Mouse (Mus musculus) spleen, adult 2 months (tissue): ENCODE data around the gene Col1a2. TPM values are rescaled to one million over a fixed set of nuclear protein-coding genes. Genes with fewer than 3 reads are reported as not detected.

Experiments
- DNase-seq, 2 experiments: peaks; one replicate each; pipeline versions ENCODE4 v3.0.0 to v3.0.0-alpha.2; 2012 to 2021; ENCODE audit warnings: low spot score in 2 of 2, low read depth in 1 of 2
- H3K27ac ChIP-seq: fragments of 200-500 bp; 2 replicates; pipeline ENCODE4 v1.5.1; 2012; ENCODE audit warnings: low read length, inconsistent platforms; ENCODE audit not compliant: insufficient read depth
- H3K27me3 ChIP-seq: fragments of 200-500 bp; 2 replicates; pipeline ENCODE4 v1.6.1; 2012; ENCODE audit warnings: mild to moderate bottlenecking, moderate library complexity, low read length, inconsistent platforms; ENCODE audit not compliant: control insufficient read depth, insufficient read depth
- H3K36me3 ChIP-seq: fragments of 200-500 bp; 2 replicates; pipeline ENCODE4 v1.6.1; 2012; ENCODE audit warnings: mild to moderate bottlenecking, low read length, inconsistent platforms; ENCODE audit not compliant: control insufficient read depth, insufficient read depth
- H3K4me1 ChIP-seq: fragments of 200-500 bp; 2 replicates; pipeline ENCODE4 v1.6.1; 2011; ENCODE audit warnings: inconsistent platforms; ENCODE audit not compliant: control insufficient read depth, insufficient read depth, insufficient read length
- H3K4me3 ChIP-seq: fragments of 200-500 bp; 2 replicates; pipeline ENCODE4 v1.5.1; 2011; ENCODE audit warnings: mild to moderate bottlenecking, inconsistent platforms; ENCODE audit not compliant: insufficient read depth, insufficient read length; ENCODE audit errors: extremely low read depth
- CTCF ChIP-seq: fragments of 200-500 bp; IDR thresholded peaks from 2 replicates; pipeline ENCODE4 v1.5.1; 2011; ENCODE audit warnings: mild to moderate bottlenecking, inconsistent platforms; ENCODE audit not compliant: insufficient read depth, insufficient read length, insufficient replicate concordance; ENCODE audit errors: extremely low read depth
- POLR2A ChIP-seq: fragments of 200-500 bp; IDR thresholded peaks from 2 replicates; pipeline ENCODE4 v1.6.1; 2011; ENCODE audit warnings: low read depth, low read length, inconsistent platforms
- WGBS: fragments of 180-500 bp; shearing (Covaris S2); methylation state at CpG from one replicate; pipeline ENCODE4 v1.1.7; 2018; 5-methylcytosine and 5-hydroxymethylcytosine counted together
- polyA plus RNA-seq: library from polyadenylated mRNA; depleted of rRNA; stranded (reverse); fragments of >200 nt; gene quantifications from 2 replicates; pipeline ENCODE4 v1.2.3, GENCODE M21; 2012; rRNA removed

Gene Col1a2
- polyA plus RNA-seq, 1 experiment: 54.0 TPM

DNA sequence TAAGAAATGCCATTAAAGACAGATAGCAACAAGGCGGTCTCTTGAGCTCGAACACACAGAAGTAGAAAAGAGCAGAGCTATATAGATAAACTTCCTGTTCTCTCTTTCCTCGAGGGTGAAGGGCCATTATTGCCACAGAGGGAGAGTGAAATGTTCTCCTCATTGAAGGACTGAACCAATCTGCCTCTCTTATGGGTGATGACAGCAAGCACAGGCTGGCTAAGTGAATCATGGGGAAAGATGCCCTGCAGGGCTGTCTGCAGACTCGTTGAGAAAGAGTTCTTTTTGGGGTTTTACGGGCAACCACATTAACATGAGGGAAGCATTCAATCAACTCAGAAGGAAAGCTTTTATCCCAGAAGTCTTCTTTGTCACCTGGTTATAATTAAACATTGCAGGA is 75.0 kb downstream of the Col1a2 start:
- Histone ChIP-seq H3K4me1 (no peaks in the 10 kb centered on the region), H3K36me3 (no peaks in the 10 kb centered on the region), H3K4me3 (no peak overlapping the region), H3K27me3 (no peaks in the 10 kb centered on the region), H3K27ac (no peak overlapping the region)
- no peak for DNase-seq
- TF ChIP-seq POLR2A (no peak), CTCF (no peak)
- WGBS: 59% methylated on average over 5 of the region's 5 CpGs

DNA sequence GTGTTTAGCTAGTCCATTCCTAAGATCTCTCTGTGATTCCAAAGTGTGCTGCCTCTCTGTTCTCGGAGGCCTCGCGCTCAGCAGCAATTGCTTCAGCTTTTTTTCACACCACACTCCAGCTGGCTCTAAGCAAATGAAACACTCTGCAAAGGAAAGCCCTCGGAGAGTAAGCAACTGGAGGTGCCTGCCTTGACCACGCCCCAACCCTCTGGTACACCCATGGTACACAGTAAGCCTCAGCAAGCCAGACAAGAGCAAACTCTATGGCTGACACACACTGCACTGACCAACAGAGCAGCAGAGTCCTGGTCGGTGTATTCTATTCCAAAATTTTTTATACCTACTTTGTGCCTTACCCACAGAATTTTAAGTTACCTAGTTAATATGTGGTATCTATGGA is 78.9 kb downstream of the Col1a2 start:
- H3K36me3 ChIP-seq: no peaks in the 10 kb centered on the region
- no peaks in the 10 kb centered on the region for H3K27me3 ChIP-seq

DNA sequence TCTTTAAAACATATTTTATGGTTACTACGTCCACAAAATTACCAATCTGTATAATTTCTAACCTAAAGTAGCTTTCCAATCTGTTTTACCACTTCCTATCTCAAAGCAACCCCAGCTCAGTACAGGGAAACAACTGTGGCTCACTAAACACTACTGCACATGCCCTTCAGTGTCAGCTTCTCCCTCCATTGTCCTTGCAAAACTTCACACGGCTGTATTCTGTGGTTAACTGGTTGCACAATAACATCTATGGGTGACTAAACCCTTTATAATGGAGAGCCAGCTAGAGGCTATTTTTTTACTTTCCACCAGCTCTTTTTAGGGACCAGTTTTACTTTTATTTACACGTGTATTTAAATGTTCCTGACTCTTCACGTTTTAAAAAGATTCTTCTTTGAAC is 83.3 kb downstream of the Col1a2 start:
- TF ChIP-seq CTCF (no peak), POLR2A (no peak)
- H3K4me3 ChIP-seq: no peak overlapping the region
- H3K36me3 ChIP-seq: no peaks in the 10 kb centered on the region
- no peaks in the 10 kb centered on the region for H3K27me3 ChIP-seq
- 52% methylated on average over 4 of the region's 4 CpGs for WGBS
- DNase-seq: no peak
- H3K27ac ChIP-seq: no peak overlapping the region
- peaks cover 3% of the 10 kb centered on the region for H3K4me1 ChIP-seq

More for the DNA sequence above, 78.9 kb downstream of the Col1a2 start:
- TF ChIP-seq POLR2A (no peak), CTCF (no peak)
- WGBS: 82% methylated on average over 6 of the region's 6 CpGs
- Histone ChIP-seq H3K27ac (no peak overlapping the region), H3K4me3 (no peak overlapping the region), H3K4me1 (no peaks in the 10 kb centered on the region)
- DNase-seq: no peak

DNA sequence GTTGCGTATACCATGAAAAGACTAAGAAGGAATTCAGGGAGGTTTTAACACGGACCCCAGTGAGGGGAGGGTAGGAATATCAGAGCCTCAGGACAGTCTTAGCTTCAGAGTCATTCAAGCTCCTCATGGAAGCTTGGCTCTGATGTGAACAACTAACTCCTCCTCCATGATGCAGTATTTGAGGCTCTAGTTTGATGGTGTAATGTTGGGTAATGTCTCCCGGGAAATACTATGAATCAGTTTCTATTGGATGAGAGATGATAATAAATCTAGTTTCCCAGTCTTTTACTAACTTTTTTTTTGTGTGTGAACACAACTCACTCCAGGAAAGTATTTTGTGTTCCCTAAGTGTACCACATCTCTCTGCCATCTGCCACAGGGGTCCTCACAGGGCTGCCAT is 84.1 kb downstream of the Col1a2 start:
- no peaks in the 10 kb centered on the region for H3K36me3 ChIP-seq
- H3K27me3 ChIP-seq: no peaks in the 10 kb centered on the region
- no peak for DNase-seq
- no peak for TF ChIP-seq POLR2A
- TF ChIP-seq CTCF: no peak
- no peak overlapping the region for H3K4me3 ChIP-seq
- peaks cover 3% of the 10 kb centered on the region for H3K4me1 ChIP-seq
- H3K27ac ChIP-seq: no peak overlapping the region
- 90% methylated on average over 3 of the region's 3 CpGs for WGBS

DNA sequence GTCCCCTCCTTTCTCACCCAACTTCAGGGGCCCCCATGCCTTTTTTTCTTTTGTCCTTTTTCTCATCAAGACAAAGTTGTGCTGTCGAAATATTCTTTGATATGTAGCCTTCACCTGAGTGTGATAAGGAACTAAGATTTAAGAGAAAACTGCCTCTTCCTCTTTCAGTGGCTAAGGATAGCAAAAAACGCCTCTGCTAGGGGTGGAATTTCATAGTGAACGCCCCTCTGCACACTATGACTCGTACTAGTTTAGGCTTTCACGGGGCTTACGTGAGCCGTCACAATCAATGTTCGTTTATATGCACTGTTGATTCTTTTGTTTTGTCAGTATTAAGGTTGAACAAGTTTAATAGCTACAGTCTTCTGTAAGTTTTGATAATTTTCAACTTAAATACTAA is 85.5 kb downstream of the Col1a2 start:
- no peak overlapping the region for H3K27ac ChIP-seq
- H3K36me3 ChIP-seq: no peaks in the 10 kb centered on the region
- no peaks in the 10 kb centered on the region for H3K27me3 ChIP-seq
- TF ChIP-seq POLR2A: no peak
- TF ChIP-seq CTCF: no peak
- no peak overlapping the region for H3K4me3 ChIP-seq
- H3K4me1 ChIP-seq: peaks cover 3% of the 10 kb centered on the region
- no peak for DNase-seq
- 23% methylated on average over 8 of the region's 8 CpGs for WGBS

Other genes starting within 250 kb of the Col1a2 start
- gene Casd1, start 96.0 kb downstream of the Col1a2 start, polyA plus RNA-seq: 8.1 and 16.5 TPM in 2 replicates
- 3.0 and 3.4 TPM in 2 replicates for gene Sgce, start 242.4 kb downstream of the Col1a2 start, polyA plus RNA-seq
- gene Peg10, start 242.5 kb downstream of the Col1a2 start, polyA plus RNA-seq: 0.35 and 0.42 TPM in 2 replicates